Mouse (Mus musculus): ENCODE results near the gene Ulk4.

The Ulk4 gene

GRCm38 (mm10) chr9:121124705-121125104 lies 152.3 kb downstream of the Ulk4 start:
- in situ Hi-C loops (cut with MboI; ENCODE audit: low sequenced_read_pairs), result no loop called here

- in situ Hi-C loops (cut with MboI; ENCODE audit: low sequenced_read_pairs), result no loop called here
Measured at GRCm38 (mm10) chr9:121122039-121122438, 155.0 kb downstream of the Ulk4 start.

GRCm38 (mm10) chr9:121117936-121118335 lies 159.1 kb downstream of the Ulk4 start:
- in situ Hi-C loops (cut with MboI; ENCODE audit: low sequenced_read_pairs), result no loop called here

- in situ Hi-C loops (cut with MboI; ENCODE audit: low sequenced_read_pairs), result no loop called here
Measured at GRCm38 (mm10) chr9:121112131-121112530, 164.9 kb downstream of the Ulk4 start.

DNA sequence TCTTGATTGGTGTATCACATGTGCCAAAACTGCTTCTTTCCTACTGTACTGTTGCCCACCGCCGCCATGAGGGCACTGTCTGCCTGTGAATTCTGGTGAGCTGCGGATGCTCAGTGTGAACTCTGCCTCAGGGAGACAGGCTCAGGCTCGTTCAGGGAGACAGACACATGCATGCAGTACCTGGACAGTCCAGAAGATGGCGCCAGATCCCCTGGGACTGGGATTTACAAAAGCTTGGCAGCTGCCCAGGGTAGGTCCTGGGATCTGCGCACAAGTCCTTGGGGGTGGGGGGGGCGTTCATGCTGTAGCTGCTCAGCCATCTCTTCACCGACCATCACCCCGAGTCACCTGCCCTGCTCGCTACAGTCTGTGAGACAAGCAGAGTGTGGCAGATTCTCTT lies 168.9 kb downstream of the Ulk4 start:
- in situ Hi-C loops (cut with MboI; ENCODE audit: low sequenced_read_pairs), result no loop called here

DNA sequence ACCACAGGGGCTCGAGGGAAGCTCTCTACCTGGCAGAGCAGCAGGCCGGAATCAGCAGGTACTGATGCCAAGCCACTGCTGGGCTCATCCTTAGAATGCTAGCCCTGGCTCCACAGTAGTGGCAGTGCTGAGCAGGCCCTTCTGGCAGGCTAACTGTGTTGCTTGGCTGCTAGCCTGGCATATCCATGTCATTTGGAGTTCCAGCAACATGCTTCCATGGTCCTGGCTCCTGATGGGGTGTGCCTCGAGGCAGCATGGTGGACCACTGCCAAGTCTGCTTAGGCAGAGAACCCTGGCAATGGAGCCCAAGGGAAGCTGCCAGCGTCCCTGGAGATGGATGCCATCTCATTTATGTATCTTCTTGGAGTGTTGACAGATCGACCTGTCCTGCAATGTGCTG lies 169.4 kb downstream of the Ulk4 start:
- in situ Hi-C loops (cut with MboI; ENCODE audit: low sequenced_read_pairs), result no loop called here

- in situ Hi-C loops (cut with MboI; ENCODE audit: low sequenced_read_pairs), result no loop called here
Measured at GRCm38 (mm10) chr9:121107101-121107500, 169.9 kb downstream of the Ulk4 start.

DNA sequence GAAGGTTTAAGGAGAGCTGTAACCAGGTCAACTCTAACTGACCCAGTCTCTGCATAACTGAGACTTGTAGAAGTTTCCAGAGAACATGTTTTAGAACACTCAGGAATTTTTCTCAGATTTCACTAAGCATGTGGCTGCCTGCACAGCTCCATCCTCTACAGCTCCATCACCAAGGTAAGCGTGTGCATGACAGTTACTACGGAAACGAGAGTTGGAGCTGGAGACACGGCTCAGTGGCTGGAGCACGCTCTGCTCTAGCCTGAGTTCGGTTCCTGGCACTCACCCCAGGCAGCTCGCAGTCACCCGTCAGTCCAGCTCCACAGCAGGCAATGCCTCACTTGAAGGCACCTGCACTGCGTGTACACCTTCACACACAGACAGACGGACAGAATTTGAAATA lies 175.5 kb downstream of the Ulk4 start:
- in situ Hi-C loops (cut with MboI; ENCODE audit: low sequenced_read_pairs), result no loop called here

- in situ Hi-C loops (cut with MboI; ENCODE audit: low sequenced_read_pairs), result no loop called here
Measured at GRCm38 (mm10) chr9:121099453-121099852, 177.5 kb downstream of the Ulk4 start.

DNA sequence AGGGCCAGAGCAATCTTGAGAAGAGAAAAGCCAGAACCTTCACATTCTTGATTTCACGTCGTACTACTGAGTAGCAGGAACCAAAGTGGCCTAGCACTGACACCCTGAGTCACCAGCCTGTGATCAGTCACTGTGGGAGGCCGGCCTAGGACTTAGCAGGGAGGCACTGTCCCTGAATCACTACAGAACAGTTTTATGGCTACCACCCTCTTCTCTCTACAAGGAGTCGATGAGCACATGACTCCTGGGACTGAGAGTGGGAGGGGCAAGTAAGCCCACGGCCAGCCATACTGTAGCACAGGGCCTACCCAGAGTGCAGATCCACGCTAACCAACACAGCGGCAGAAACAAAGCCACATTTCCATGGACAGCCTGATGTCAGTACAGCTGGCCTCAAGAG lies 183.2 kb downstream of the Ulk4 start:
- in situ Hi-C loops (cut with MboI; ENCODE audit: low sequenced_read_pairs), result no loop called here

DNA sequence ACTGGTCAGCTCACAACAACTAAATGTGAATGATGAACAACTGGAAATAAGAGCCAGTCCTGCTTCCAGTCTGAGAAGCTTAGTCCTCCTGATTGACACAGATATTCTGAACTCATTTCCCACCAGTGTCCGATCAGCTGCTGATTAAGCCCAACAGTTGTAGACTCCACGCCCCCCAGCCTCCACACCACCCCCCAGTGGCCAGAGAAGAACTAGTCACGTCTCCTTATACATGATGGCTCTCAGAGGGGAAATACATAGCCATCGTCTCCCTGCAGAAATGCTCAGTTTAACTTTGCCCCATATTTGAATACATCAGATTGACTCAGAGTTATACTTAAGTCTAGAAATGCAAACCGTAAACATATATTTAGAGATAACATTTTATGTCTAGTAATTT lies 184.4 kb downstream of the Ulk4 start:
- in situ Hi-C loops (cut with MboI; ENCODE audit: low sequenced_read_pairs), result no loop called here

DNA sequence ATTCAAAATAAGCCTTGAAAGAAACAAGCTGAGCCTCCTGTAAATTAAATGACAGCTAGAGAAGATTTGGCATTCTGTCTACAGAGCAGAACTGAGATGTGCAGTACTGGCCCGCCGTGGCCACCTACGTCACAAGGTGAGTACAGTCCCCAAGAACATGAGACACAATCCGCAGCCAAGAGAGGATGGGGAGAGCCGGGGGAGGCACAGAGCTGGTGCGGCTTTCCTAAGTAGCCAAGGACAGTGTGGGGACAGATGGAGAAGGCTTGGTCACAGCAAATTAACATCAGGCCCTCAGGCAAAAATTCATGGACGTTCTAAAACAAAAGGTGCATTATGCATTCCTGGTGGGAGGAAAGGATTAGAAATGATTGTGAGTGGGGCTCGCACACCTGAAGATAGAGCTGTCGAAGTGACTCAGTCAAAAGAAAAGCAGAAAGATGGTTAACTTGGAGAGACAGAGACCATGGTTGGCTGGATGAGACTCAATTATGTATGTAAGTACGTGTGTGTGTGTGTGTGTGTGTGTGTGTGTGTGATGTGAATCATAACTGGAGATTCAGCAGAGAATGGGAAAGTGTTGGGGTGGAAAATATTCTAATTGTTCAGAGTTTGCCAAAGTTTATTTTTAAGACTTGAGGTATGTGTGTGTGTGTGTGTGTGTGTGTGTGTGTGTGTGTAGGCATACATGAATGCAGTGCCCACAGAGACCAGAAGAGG lies 185.8 kb downstream of the Ulk4 start:
- in situ Hi-C loops (cut with MboI; ENCODE audit: low sequenced_read_pairs), result no loop called here

DNA sequence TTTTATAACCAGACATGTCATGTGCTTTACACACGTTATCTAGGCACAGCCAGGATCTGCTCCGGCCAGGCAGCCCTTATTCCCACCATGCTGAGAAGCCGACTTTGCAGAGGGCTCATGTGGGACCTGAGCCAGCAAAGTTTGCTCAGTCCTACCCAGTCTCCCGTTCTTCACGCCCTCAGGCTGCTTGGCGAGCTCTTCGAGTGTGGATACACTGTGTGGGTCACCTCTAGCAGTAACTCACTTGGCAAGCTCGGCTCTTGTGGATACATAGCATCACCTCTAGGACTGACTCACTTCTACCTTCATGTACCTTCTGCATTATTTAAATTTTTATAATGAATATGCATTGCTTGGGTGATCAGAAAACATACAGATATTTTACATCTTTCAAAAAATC lies 189.3 kb downstream of the Ulk4 start:
- in situ Hi-C loops (cut with MboI; ENCODE audit: low sequenced_read_pairs), result no loop called here

DNA sequence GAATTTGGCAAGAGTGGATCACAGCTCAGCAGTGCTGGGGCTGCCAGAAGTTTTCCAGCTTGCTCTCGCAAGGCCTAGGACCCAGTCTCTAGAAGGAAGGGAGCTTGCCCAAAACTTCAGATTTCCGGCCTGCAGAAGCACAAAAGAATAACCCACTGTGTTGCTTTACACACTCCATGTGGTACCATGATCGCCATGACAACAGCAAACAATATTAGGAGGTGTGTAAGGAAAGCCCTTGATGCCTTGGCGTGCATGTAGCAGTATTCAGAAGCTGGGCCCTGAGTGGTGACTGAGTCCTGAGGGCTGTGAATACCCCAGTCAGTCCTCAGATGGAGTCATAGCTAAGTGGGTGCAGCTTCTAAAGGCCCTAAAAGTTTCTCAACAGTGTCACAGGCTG lies 192.8 kb downstream of the Ulk4 start:
- in situ Hi-C loops (cut with MboI; ENCODE audit: low sequenced_read_pairs), result no loop called here

DNA sequence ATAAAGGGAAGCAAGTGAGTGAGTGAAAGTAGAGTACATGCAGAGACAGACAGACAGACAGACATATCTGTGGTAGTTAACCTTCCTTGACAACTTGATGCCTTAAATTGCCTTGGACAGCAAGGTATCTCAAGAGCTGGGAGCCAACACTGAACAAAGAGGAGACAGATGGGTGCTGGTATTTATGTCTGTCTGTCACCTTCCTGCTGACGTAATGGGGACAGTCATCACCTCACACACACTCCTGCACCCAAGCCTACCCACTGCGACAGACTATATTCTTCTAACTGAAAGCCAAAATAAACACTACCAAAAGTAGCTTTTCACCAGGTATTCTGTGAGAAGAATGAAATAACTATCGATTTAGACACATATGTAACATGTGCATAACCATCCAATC lies 196.2 kb downstream of the Ulk4 start:
- in situ Hi-C loops (cut with MboI; ENCODE audit: low sequenced_read_pairs), result no loop called here

DNA sequence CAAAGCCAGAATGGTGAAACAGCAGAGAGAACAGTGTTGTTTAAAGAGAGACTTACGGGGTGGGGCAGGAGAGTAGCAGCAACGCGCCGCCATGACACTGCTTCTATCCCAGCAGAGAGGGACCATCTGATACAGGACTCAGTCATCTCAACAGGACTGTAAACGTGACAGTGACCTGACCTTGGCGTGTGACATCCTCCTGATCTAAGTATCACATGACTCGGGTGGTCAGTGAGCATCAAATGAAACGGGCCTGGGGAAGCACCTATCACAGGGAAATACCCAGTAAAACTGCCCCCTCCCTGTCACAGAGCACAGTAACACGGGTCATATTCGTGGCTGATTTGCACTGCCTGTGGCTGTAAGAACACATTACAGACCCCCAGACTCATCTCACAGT lies 196.6 kb downstream of the Ulk4 start:
- in situ Hi-C loops (cut with MboI; ENCODE audit: low sequenced_read_pairs), result no loop called here

DNA sequence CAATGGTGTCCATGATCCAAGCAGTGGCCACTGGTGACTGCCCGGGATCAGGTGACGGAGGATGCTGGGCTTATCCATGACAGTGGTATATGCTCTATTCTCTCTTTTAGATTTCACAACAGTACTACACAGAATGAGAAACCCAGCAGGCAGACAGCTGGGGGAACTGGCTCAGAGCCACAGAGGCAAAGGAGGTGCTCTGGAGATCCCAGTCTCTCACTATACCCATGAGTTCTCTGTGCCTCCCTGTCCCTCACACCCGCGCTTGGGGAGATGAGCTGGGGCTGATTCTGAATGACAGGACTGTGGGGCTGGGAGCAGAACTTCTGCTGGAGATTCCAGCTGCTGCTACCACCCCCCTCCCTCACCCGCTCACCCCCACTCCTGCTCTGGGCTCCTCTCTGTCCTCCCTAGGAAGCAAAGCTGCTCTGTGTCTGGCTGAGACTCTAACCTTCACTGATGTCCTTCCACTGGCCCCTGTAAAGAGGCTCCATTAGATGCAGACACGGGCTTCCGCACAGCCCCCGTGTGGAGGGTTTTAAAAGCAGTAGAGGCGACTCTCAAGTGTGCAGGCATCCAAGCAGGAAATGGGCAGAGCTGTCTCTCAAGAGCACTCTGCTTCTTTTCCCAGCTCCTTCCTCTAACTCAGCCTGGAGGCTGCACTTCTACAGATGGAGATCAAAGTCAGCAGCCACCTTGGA lies 197.5 kb downstream of the Ulk4 start:
- in situ Hi-C loops (cut with MboI; ENCODE audit: low sequenced_read_pairs), result no loop called here

- in situ Hi-C loops (cut with MboI; ENCODE audit: low sequenced_read_pairs), result no loop called here
Measured at GRCm38 (mm10) chr9:121076291-121076690, 200.7 kb downstream of the Ulk4 start.

DNA sequence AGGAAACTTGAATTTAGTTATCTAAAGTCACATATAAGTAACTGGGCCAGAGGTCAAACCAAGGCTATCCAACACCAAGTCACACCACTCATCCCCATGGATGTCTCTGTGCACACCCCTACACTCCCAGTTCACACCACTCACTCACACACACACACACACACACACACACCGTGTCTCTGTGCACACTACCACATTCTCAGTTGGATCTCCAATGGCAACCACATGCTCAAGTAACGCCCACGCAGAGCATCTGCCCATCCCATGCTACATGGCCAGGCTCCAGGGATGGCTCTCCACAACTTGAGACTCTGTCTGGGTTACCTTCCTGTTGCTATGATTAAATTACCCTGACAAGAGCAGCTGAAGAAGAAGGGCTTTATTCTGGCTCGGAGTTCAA lies 201.8 kb downstream of the Ulk4 start:
- in situ Hi-C loops (cut with MboI; ENCODE audit: low sequenced_read_pairs), result no loop called here

- in situ Hi-C loops (cut with MboI; ENCODE audit: low sequenced_read_pairs), result no loop called here
Measured at GRCm38 (mm10) chr9:121074726-121075125, 202.3 kb downstream of the Ulk4 start.

DNA sequence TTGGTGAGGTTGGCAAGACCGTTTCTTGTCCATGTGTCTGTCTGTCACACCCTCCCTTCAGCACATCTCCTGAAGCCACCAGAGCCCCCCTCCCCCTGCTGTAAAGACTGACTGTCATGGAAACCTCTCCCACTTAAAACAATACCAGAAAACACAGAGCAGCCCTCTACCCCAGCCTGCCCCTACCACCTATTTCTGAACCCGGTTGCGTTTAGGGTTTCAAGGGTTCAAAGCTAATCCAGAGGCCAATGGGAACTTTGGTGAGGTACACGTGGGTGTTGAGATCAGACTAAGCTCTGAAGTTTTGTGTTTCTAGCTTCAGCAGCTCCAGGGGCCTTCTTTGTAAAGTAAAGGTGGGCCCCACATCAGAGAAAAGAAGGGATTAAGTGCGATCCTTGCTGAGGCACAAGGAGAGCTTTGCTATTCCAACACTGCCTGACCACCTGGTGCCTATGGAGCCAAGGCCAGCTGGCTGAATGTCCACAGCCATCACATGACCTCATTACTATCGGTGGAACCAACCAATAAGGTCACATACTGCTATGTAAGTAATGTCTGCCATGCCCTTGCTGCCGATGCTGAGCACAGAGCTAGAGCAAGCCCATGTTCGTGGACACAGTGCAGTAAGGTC lies 204.8 kb downstream of the Ulk4 start:
- in situ Hi-C loops (cut with MboI; ENCODE audit: low sequenced_read_pairs), result no loop called here

DNA sequence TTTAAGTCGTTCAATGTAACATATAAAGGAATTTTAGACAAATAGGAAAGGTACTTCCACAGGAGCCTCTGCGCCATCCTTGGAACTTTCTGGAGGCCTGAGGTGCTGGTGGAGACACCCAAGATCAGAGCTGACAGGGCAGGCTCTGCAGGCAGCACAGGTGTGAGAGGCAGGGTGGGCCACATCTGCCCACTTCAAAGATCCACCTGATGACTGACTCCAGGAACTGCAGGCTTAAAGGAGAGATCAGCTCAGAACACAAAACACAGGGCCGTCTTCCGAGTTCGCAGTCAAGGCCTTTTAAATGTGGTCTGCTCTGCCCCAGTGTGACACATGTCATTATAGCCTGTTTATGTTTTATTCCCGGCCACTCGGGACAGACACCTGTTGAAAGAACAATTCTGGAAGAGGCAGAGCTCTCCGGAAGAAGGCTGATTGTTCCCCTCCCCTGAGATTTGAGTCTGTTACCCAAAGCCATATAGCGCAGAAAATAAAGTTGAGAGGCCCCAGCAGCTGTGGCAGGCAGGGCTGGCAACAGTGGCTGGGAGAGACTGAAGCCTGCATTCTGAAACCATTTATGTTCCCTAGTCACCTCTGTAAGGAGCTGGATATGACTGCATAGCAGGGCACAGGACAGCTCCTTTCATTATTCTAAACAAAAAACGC lies 205.4 kb downstream of the Ulk4 start:
- in situ Hi-C loops (cut with MboI; ENCODE audit: low sequenced_read_pairs), result no loop called here

Data from CH12F3 (cell line).